Mouse (Mus musculus): ENCODE measurements around the gene Armc2. TPM values are rescaled to one million over a fixed set of nuclear protein-coding genes. Genes with fewer than 3 reads are reported as not detected.

Armc2 gene
- polyA plus RNA-seq, 1 experiment from 2014 or later, result 1.4 TPM

- H3K4me3 ChIP-seq (ENCODE audit: low read length), result no peak overlapping the region
- H3K27ac ChIP-seq (ENCODE audit: low read length), result no peak overlapping the region
- WGBS, result 62% methylated on average over 10 of the region's 10 CpGs
- no peaks in the 10 kb centered on the region for H3K9me3 ChIP-seq (ENCODE audit: low read length)
- no peak for ATAC-seq (ENCODE audit: low FRiP score, low TSS enrichment)
- H3K9ac ChIP-seq (replicated peaks; ENCODE audit: low read length), result no peak overlapping the region
- H3K4me1 ChIP-seq (ENCODE audit: insufficient read depth, low read length), result 0 out of 2 replicates have a peak, but pooled peaks cover 3% of the 10 kb centered on the region
- no peak overlapping the region for H3K4me2 ChIP-seq (replicated peaks; ENCODE audit: low read depth, low read length)
- H3K36me3 ChIP-seq (ENCODE audit: insufficient read depth, low read length), result no peaks in the 10 kb centered on the region
- no peaks in the 10 kb centered on the region for H3K27me3 ChIP-seq (ENCODE audit: insufficient read depth, low read length)
These were observed 26.3 kb upstream of the Armc2 start for GRCm38 (mm10) chr10:42044574-42044973.

GRCm38 (mm10) chr10:42043307-42043706 is 25.1 kb upstream of the Armc2 start:
- Histone ChIP-seq H3K36me3 (ENCODE audit: insufficient read depth, low read length) (no peaks in the 10 kb centered on the region), H3K4me2 (replicated peaks; ENCODE audit: low read depth, low read length) (no peak overlapping the region), H3K9me3 (ENCODE audit: low read length) (no peaks in the 10 kb centered on the region), H3K27me3 (ENCODE audit: insufficient read depth, low read length) (no peaks in the 10 kb centered on the region), H3K4me1 (ENCODE audit: insufficient read depth, low read length) (peaks cover 8% of the 10 kb centered on the region), H3K9ac (replicated peaks; ENCODE audit: low read length) (no peak overlapping the region), H3K4me3 (ENCODE audit: low read length) (no peak overlapping the region), H3K27ac (ENCODE audit: low read length) (no peak overlapping the region)
- WGBS, result 89% methylated on average over 3 of the region's 3 CpGs
- ATAC-seq (ENCODE audit: low FRiP score, low TSS enrichment), result no peak

GRCm38 (mm10) chr10:42042881-42043280 is 24.6 kb upstream of the Armc2 start:
- H3K9ac ChIP-seq (replicated peaks; ENCODE audit: low read length), result no peak overlapping the region
- H3K4me1 ChIP-seq (ENCODE audit: insufficient read depth, low read length), result peaks cover 8% of the 10 kb centered on the region
- 50% methylated on average over 1 of the region's 1 CpGs for WGBS
- ATAC-seq (ENCODE audit: low FRiP score, low TSS enrichment), result no peak
- no peaks in the 10 kb centered on the region for H3K9me3 ChIP-seq (ENCODE audit: low read length)
- H3K4me3 ChIP-seq (ENCODE audit: low read length), result no peak overlapping the region
- H3K36me3 ChIP-seq (ENCODE audit: insufficient read depth, low read length), result no peaks in the 10 kb centered on the region
- H3K27me3 ChIP-seq (ENCODE audit: insufficient read depth, low read length), result no peaks in the 10 kb centered on the region
- H3K27ac ChIP-seq (ENCODE audit: low read length), result no peak overlapping the region
- no peak overlapping the region for H3K4me2 ChIP-seq (replicated peaks; ENCODE audit: low read depth, low read length)

- Histone ChIP-seq H3K27ac (ENCODE audit: low read length) (no peak overlapping the region), H3K27me3 (ENCODE audit: insufficient read depth, low read length) (no peaks in the 10 kb centered on the region), H3K4me1 (ENCODE audit: insufficient read depth, low read length) (peaks cover 8% of the 10 kb centered on the region), H3K4me3 (ENCODE audit: low read length) (no peak overlapping the region), H3K9me3 (ENCODE audit: low read length) (no peaks in the 10 kb centered on the region), H3K36me3 (ENCODE audit: insufficient read depth, low read length) (no peaks in the 10 kb centered on the region), H3K9ac (replicated peaks; ENCODE audit: low read length) (no peak overlapping the region), H3K4me2 (replicated peaks; ENCODE audit: low read depth, low read length) (no peak overlapping the region)
- 67% methylated on average over 7 of the region's 7 CpGs for WGBS
- ATAC-seq (ENCODE audit: low FRiP score, low TSS enrichment), result no peak
These were observed 23.8 kb upstream of the Armc2 start for GRCm38 (mm10) chr10:42042087-42042486.

- ATAC-seq (ENCODE audit: low FRiP score, low TSS enrichment), result no peak
- WGBS, result 16% methylated on average over 10 of the region's 10 CpGs
- H3K4me2 ChIP-seq (replicated peaks; ENCODE audit: low read depth, low read length), result no peak overlapping the region
- peaks cover 8% of the 10 kb centered on the region for H3K4me1 ChIP-seq (ENCODE audit: insufficient read depth, low read length)
- no peaks in the 10 kb centered on the region for H3K36me3 ChIP-seq (ENCODE audit: insufficient read depth, low read length)
- no peak overlapping the region for H3K9ac ChIP-seq (replicated peaks; ENCODE audit: low read length)
- 0 out of 2 replicates have a peak overlapping the region, but pooled peaks have one; percentile 21 for H3K27ac ChIP-seq (ENCODE audit: low read length)
- no peaks in the 10 kb centered on the region for H3K27me3 ChIP-seq (ENCODE audit: insufficient read depth, low read length)
- no peak overlapping the region for H3K4me3 ChIP-seq (ENCODE audit: low read length)
- H3K9me3 ChIP-seq (ENCODE audit: low read length), result no peaks in the 10 kb centered on the region
These were observed 20.3 kb upstream of the Armc2 start for GRCm38 (mm10) chr10:42038571-42038970.

- no peaks in the 10 kb centered on the region for H3K27me3 ChIP-seq (ENCODE audit: insufficient read depth, low read length)
- H3K4me2 ChIP-seq (replicated peaks; ENCODE audit: low read depth, low read length), result no peak overlapping the region
- no peak overlapping the region for H3K27ac ChIP-seq (ENCODE audit: low read length)
- WGBS, result 31% methylated on average over 7 of the region's 7 CpGs
- H3K9me3 ChIP-seq (ENCODE audit: low read length), result no peaks in the 10 kb centered on the region
- H3K4me1 ChIP-seq (ENCODE audit: insufficient read depth, low read length), result peaks cover 6% of the 10 kb centered on the region
- H3K9ac ChIP-seq (replicated peaks; ENCODE audit: low read length), result no peak overlapping the region
- no peaks in the 10 kb centered on the region for H3K36me3 ChIP-seq (ENCODE audit: insufficient read depth, low read length)
- no peak overlapping the region for H3K4me3 ChIP-seq (ENCODE audit: low read length)
- ATAC-seq (ENCODE audit: low FRiP score, low TSS enrichment), result no peak
These were observed 19.1 kb upstream of the Armc2 start for GRCm38 (mm10) chr10:42037301-42037870.

GRCm38 (mm10) chr10:42036846-42037245 is 18.6 kb upstream of the Armc2 start:
- no peak for ATAC-seq (ENCODE audit: low FRiP score, low TSS enrichment)
- H3K9me3 ChIP-seq (ENCODE audit: low read length), result no peaks in the 10 kb centered on the region
- H3K4me2 ChIP-seq (replicated peaks; ENCODE audit: low read depth, low read length), result no peak overlapping the region
- WGBS, result 41% methylated on average over 4 of the region's 4 CpGs
- H3K27me3 ChIP-seq (ENCODE audit: insufficient read depth, low read length), result no peaks in the 10 kb centered on the region
- no peaks in the 10 kb centered on the region for H3K36me3 ChIP-seq (ENCODE audit: insufficient read depth, low read length)
- H3K9ac ChIP-seq (replicated peaks; ENCODE audit: low read length), result no peak overlapping the region
- H3K4me3 ChIP-seq (ENCODE audit: low read length), result no peak overlapping the region
- H3K4me1 ChIP-seq (ENCODE audit: insufficient read depth, low read length), result peaks cover 4% of the 10 kb centered on the region
- H3K27ac ChIP-seq (ENCODE audit: low read length), result no peak overlapping the region

GRCm38 (mm10) chr10:42033571-42033970 is 15.3 kb upstream of the Armc2 start:
- H3K9ac ChIP-seq (replicated peaks; ENCODE audit: low read length), result no peak overlapping the region
- no peaks in the 10 kb centered on the region for H3K27me3 ChIP-seq (ENCODE audit: insufficient read depth, low read length)
- no peak overlapping the region for H3K27ac ChIP-seq (ENCODE audit: low read length)
- WGBS, result 81% methylated on average over 3 of the region's 3 CpGs
- peaks cover 8% of the 10 kb centered on the region for H3K4me1 ChIP-seq (ENCODE audit: insufficient read depth, low read length)
- no peak overlapping the region for H3K4me2 ChIP-seq (replicated peaks; ENCODE audit: low read depth, low read length)
- no peak for ATAC-seq (ENCODE audit: low FRiP score, low TSS enrichment)
- no peaks in the 10 kb centered on the region for H3K9me3 ChIP-seq (ENCODE audit: low read length)
- no peaks in the 10 kb centered on the region for H3K36me3 ChIP-seq (ENCODE audit: insufficient read depth, low read length)
- no peak overlapping the region for H3K4me3 ChIP-seq (ENCODE audit: low read length)

- ATAC-seq (ENCODE audit: low FRiP score, low TSS enrichment), result peak; percentile 57; the same call in 1 of the 2 replicates
These were observed 12.8 kb upstream of the Armc2 start for GRCm38 (mm10) chr10:42031021-42031420.

GRCm38 (mm10) chr10:42029502-42029901 is 11.3 kb upstream of the Armc2 start:
- no peak for ATAC-seq (ENCODE audit: low FRiP score, low TSS enrichment)
- Histone ChIP-seq H3K4me2 (replicated peaks; ENCODE audit: low read depth, low read length) (no peak overlapping the region), H3K27ac (ENCODE audit: low read length) (no peak overlapping the region), H3K9me3 (ENCODE audit: low read length) (no peaks in the 10 kb centered on the region), H3K36me3 (ENCODE audit: insufficient read depth, low read length) (no peaks in the 10 kb centered on the region), H3K9ac (replicated peaks; ENCODE audit: low read length) (no peak overlapping the region), H3K4me3 (ENCODE audit: low read length) (no peak overlapping the region), H3K4me1 (ENCODE audit: insufficient read depth, low read length) (peaks cover 7% of the 10 kb centered on the region; the same call in 1 of the 2 replicates), H3K27me3 (ENCODE audit: insufficient read depth, low read length) (no peaks in the 10 kb centered on the region)
- 80% methylated on average over 5 of the region's 5 CpGs for WGBS

More at GRCm38 (mm10) chr10:42031021-42031420, 12.8 kb upstream of the Armc2 start:
- H3K4me2 ChIP-seq (replicated peaks; ENCODE audit: low read depth, low read length), result peak overlapping the region; percentile 43
- no peaks in the 10 kb centered on the region for H3K9me3 ChIP-seq (ENCODE audit: low read length)
- no peak overlapping the region for H3K4me3 ChIP-seq (ENCODE audit: low read length)
- WGBS, result 18% methylated on average over 16 of the region's 16 CpGs
- H3K27ac ChIP-seq (ENCODE audit: low read length), result no peak overlapping the region
- H3K36me3 ChIP-seq (ENCODE audit: insufficient read depth, low read length), result no peaks in the 10 kb centered on the region
- H3K4me1 ChIP-seq (ENCODE audit: insufficient read depth, low read length), result peaks cover 7% of the 10 kb centered on the region; the same call in 1 of the 2 replicates
- H3K9ac ChIP-seq (replicated peaks; ENCODE audit: low read length), result peak overlapping the region; percentile 43; the same call in 1 of the 2 replicates
- H3K27me3 ChIP-seq (ENCODE audit: insufficient read depth, low read length), result no peaks in the 10 kb centered on the region
